Mouse (Mus musculus): ENCODE results near the gene Plb1.

The Plb1 gene

DNA sequence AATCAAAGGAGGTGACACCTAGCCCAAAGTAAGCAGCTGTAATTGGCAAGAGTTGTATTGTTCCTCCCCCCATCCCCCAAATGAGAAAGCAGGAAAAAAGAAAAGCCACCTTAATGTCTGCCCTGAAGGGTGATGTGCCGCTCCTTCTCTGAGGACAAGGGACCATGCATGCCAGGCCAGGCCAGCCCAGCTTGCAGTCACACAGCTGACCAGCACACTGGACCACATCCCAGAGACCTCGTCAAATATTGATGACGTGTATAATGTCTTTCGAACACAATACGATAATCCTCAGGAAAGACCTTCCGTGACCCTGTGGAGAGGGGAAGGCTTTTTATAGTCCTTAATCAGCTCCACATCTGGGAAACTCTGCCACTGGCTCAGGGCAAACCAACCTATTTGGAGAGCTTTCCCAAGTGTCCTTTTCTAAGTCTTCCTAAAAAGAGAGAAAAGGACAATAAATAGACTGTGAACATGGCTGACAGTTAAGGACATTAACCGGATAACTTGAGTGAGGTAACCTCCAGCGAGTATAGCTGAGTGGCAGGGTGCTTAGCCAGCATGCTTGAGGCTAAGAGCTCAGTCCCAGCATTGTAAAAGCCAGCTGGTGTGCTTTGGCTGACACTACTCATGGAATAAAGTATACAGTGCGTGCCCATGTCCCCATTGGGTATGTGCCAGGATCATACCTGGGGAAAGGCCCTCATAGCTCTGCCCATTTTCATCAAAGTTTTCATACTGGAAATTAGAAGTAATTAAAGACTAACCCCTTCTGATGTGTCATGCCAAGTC is 162.8 kb downstream of the Plb1 start:
- no peak for DNase-seq

DNA sequence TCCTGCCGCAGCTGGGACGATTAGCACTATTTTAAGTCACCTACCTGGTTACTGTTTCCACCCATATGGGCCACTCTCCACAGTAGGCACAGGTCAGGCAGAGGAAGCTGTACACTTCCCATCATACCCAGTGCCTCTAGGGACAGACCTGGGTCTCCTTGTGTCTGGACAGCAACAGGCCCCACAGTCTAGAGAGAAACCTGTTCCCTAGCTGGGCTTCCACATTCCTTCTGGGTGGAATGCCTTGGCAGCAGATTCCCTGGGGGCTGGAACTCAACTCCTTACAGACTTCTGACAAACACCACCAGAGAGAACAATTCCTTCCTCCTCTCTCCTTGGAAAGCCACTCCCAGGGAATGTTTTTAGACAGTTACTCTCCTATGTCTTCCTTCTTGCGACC is 165.2 kb downstream of the Plb1 start:
- no peak for DNase-seq

DNA sequence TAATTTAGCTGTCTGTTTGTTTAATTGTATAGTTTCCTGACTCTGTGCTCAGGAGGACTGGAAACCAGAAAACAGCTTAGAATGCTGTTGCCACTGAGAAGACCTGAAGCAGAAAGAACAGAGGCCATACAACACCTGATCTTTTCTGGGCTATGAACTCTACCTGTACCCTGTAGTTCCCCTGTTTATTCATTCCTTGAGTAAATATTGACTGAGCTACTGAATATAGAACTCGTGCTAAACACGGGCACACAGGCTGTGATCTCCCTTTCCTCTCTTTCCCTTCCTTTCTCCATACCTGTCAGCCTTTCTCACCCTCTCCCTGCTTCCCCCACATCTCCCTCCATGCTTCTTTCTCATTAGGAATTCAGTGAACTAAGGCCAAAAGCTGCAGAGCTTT is 168.4 kb downstream of the Plb1 start:
- DNase-seq, result no peak

DNA sequence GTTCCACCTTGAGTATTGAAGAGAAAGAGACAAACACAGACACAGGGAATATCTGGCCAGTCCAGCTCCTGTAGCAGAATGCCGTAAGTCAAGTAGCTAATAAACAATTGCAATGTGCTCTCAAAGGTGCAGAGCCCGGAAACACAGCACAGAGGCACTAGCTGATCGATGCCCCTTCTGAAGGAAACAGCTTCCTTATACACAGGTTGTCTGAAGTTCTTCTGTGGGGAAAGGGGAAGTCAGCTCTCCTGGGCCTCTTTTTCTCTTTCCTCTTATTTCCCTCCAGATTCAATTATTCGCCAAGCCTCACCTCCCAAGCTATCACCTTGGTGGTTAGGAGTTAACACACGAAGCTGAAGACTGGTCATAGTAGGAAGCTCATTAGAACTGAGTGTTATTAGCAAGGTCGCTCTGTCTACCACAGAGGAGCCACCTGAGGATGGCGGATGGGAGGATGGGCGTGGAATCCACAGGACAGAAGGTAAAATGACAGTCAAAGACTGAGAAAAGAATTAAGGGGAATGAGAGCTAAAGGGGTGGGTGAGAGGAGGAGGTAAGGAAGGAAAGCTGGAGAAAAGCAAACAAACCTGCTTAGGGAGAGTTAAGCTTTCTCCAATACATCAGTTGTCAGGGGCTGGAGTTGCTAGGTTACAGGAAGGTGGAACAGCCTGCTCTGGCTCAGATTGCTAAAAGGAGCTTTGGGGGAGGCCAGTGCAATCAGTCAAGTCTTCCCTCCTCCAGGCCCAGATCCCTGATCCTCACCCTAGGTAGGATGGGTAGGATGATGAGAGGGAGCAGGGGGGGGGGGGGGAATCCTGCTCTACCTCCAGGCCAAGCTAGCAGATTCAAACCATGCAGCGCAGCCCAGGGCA is 170.8 kb downstream of the Plb1 start:
- DNase-seq, result no peak

DNA sequence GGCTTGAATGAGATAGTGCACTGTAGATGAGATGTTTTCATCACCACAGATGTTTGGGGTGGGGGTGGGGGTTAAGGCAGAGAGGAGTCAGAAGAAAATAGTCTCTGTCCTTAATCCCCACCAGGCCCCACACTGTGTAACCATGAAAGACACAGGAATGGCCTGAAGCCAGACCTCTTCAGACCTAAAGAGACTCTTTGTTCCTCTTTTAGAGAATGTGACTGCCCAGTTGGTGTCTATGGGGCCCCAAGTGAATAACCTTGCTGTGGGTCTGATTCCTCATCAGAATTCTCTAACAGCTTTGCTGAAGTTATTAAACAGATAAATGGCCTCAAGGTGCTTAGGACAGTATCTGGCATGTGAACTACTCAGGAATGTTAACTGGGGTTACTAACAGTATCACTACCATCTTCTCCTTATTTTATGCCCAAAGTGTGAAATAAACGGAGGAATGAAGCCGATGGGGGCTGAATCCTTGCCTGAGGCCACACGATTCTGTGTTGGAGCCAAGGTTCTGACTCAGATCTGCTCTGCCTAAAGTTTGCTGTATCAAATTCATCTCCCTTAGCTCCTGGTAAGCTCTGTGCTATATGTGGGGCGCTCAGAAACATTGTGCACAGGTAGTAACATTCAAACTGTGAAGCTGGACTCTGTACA is 172.8 kb downstream of the Plb1 start:
- DNase-seq, result no peak

GRCm38 (mm10) chr5:32408771-32409170 is 176.3 kb downstream of the Plb1 start:
- DNase-seq, result no peak

DNA sequence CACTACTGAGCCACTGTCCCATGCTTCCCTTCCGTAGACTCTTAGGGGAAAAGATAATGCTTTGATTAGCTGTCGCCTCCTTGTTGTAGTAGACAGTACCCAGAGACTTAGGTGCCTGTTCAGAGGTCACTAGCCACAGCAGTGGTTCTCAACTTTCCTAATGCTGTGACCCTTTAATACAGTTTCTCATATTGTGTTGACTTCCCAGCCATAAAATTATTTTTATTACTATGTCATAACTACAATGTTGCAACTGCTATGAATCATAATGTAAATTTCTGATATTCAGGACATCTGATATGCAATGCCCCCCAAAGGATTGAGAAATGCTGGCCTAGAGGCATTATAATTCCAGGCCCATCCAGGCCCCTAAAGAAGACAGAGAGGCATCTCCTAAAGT is 177.2 kb downstream of the Plb1 start:
- DNase-seq, result no peak

DNA sequence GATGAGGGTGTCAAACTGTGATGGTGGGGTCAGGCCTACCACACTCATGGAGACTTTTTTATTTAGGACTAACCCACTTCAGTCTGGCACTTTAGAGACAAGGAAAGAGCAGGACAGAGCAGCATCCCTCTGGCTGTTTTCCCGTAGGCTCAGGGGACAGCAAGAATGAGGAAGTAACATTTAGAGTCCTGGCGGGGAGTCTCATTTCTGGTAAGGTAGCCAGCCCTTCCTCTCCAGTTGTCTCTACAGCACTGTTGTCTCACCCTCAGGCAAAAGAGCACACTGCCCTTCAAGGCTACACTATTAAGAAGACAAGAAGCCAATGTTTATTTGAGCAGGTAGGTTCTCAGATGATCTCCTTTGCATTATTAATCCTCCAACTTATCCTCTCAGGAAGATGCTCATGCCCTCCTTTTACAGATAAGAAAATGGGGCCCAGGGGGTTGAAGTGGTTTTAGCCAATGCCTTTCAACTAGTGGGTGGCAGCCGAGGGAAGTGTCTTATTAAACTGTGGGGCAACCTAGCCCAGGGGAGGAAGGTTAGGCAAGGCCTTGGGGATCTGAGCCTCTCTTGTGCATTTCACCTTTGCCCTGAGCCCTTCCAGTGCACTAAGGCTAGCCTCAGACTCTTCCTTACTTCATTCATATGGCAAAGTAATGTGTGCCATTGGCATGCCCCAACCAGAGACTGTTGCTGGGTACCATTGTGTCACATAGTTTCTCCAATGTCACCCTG is 178.6 kb downstream of the Plb1 start:
- no peak for DNase-seq

DNA sequence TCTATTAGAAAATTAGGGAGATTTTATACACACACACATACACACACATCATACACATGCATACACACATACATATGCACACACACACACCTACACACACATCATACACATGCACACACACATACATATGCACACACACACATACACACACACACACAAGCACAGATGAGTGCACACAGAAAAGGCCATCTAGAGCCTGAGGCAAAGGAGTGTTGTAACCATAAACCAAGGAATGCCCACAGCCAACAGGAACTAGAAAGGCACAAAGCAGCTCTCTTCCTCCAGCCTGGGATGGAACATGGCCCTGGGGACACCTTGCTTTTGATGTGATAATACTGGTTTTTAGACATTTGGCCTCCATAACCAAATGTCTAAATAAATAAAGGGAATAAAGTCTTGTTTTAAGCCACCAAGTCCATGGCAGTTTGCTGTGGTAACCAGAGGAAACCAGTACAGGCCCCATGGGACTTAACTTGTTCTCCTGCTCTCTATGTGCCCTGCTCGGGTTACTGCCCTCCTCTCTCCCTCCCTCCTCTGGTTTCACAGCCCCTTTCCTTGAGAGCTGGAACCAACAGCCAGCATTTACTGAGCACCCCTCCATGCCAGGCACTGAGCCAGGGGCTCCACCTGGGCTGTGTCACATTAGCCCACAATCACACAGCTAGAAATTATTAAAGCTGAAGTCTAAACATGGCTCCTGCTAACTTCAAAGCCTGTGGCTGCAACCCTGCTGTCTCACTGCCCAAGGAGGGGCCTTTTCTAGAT is 179.9 kb downstream of the Plb1 start:
- DNase-seq, result peak; percentile 30 to 35

DNA sequence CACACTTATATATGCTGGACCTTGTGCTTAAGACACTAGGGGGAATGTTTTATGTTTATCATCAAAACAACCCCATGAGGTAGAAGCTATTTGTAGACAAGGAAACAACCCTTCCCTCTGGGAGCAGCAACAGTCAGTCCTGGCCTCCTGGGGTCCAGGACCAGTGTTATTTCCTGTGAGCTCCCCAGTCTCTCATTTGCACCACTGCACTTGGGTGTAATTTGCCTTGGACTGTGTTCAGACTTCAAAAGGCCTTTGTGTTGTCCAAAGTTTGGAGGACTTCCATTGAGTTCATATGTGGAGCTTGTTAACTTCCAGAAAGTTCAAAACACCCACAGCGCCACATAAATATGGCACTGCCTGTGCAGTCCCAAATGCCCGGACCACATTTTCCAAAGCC is 180.6 kb downstream of the Plb1 start:
- no peak for DNase-seq

DNA sequence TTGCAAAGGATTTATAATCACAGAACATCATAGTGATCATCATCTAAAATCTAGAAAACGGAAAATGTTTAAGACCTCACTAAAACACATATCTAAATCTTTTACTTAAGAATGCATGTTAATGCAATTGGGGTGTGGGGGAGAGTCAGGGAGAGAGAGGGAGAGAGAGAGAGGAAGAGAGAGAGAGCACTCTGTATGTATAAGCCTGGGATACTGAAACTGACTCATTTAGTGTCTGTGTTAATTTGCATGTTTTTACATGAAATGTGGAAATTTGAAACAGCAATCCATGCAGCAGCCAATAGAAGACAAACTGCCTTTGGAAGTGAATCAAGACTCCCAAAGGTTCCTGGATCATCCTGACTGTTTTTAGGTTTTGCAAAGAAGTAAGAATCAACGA is 181.1 kb downstream of the Plb1 start:
- no peak for DNase-seq

DNA sequence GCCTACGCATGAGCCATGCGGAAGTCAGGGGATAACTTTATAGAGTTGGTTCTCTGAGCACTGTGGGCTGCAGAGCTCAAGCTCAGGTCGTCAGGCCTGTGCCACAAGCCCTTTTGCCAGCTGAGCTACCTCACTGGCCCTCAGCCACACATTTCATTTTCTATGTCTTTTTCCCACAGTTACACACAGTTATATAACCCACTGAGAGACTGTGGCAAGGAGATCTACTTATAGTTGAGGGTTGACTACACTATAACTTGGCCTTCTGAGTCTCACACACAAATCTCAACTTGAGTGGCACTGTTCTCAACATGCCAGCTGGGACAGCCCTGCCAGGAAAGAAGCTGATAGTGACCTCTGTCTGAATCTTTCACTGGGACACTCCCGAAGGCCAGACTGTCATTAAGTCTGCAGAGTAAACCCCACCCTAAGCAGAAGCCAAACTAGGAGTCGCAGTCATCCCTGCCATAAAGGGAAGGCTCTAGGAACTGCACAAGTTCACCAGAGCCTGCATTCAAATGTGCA is 182.0 kb downstream of the Plb1 start:
- no peak for DNase-seq

GRCm38 (mm10) chr5:32415554-32415953 is 183.0 kb downstream of the Plb1 start:
- DNase-seq, result no peak
